Mouse (Mus musculus) lung, embryonic 15.5 days (tissue): ENCODE data around the gene Klc1. TPM values are rescaled to one million over a fixed set of nuclear protein-coding genes. Genes with fewer than 3 reads are reported as not detected.

Experiments
- ATAC-seq: fragments of 200-750 bp; cut with Nextera tagmentation; 2 replicates; pipeline ENCODE4 v1.8.0; 2017; ENCODE audit warnings: moderate number of reproducible peaks, borderline replicate concordance; ENCODE audit not compliant: low FRiP score, low TSS enrichment; ENCODE audit errors: extremely low read depth
- H3K27ac ChIP-seq: fragments of 300-500 bp; sonication (generic); 2 replicates; pipeline ENCODE4 v1.5.1; 2015; ENCODE audit warnings: moderate library complexity, mild to moderate bottlenecking, inconsistent platforms
- H3K27me3 ChIP-seq: fragments of 300-500 bp; sonication (generic); 2 replicates; pipeline ENCODE4 v1.6.1; 2015; ENCODE audit warnings: inconsistent platforms
- H3K36me3 ChIP-seq: fragments of 300-500 bp; sonication (generic); 2 replicates; pipeline ENCODE4 v1.6.1; 2015; ENCODE audit warnings: inconsistent platforms
- H3K4me1 ChIP-seq: fragments of 300-500 bp; sonication (generic); 2 replicates; pipeline ENCODE4 v1.6.1; 2015; ENCODE audit warnings: inconsistent platforms
- H3K4me2 ChIP-seq: fragments of 300-500 bp; sonication (generic); 2 replicates; pipeline ENCODE4 v1.6.1; 2015; ENCODE audit warnings: inconsistent platforms, mild to moderate bottlenecking, moderate library complexity
- H3K4me3 ChIP-seq: fragments of 300-500 bp; sonication (generic); 2 replicates; pipeline ENCODE4 v1.5.1; 2015; ENCODE audit warnings: mild to moderate bottlenecking, inconsistent platforms
- H3K9ac ChIP-seq: fragments of 300-500 bp; sonication (generic); 2 replicates; pipeline ENCODE4 v1.6.1; 2015; ENCODE audit warnings: inconsistent platforms
- H3K9me3 ChIP-seq: fragments of 300-500 bp; sonication (generic); 2 replicates; pipeline ENCODE4 v1.6.1; 2016; ENCODE audit warnings: inconsistent platforms
- WGBS: fragments of 180-500 bp; shearing (Covaris S2); methylation state at CpG from one replicate; pipeline ENCODE4 v1.1.7; 2015; 5-methylcytosine and 5-hydroxymethylcytosine counted together
- polyA plus RNA-seq: library from polyadenylated mRNA; unstranded; fragments of >200 nt; fragmentation: Nextera tagmentation; extraction: Ambion mirVana; gene quantifications from 2 replicates; pipeline ENCODE4 v1.2.1, GENCODE M21; 2015

Klc1 gene
- polyA plus RNA-seq, 1 experiment from 2014 or later = 95.9 TPM

DNA sequence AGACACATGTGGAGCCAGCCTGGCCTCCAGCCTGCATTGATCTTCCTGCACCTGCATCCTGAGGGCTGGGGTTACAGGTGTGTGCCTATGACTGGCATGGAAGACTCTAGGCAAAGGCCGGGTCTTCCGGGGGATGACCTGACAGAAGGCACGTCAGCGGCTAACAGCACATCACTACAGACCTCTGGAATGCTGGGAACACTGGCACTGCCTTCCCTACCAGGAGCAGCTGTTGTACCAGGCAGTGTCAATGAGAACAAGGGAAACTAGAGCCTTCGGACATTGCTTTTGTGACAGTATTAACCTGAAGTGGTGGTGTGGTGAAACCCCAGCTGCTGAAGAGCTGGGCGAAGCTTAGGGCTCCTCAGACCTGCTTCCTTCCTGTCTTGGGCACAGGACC lies 50.1 kb downstream of the Klc1 start:
- 85% methylated on average over 6 of the region's 6 CpGs for WGBS
- Histone ChIP-seq H3K4me2 (no peak overlapping the region), H3K27me3 (no peaks in the 10 kb centered on the region), H3K36me3 (peaks cover 42% of the 10 kb centered on the region), H3K4me3 (no peak overlapping the region), H3K4me1 (peaks cover 18% of the 10 kb centered on the region), H3K9me3 (no peaks in the 10 kb centered on the region), H3K9ac (no peak overlapping the region), H3K27ac (no peak overlapping the region)
- no peak for ATAC-seq

DNA sequence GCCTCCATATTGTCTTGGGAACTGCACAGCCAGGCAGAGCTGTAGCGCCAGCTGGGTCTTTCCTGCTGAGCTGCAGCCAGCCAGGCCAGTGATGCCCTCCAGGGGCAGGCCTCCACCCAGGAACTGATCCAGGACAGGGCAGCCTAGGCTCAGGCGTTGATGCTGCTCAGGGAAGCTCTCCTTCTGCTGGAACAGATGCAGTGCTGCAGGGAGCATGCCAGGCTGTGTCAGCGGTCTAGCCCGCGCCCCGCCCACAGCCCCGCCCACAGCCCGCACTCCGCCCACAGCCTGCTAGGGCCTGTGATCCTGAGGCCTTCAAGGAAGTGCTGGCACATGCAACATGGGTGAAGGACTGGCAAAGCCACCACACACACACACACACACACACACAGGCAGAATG lies 51.1 kb downstream of the Klc1 start:
- ATAC-seq = peak; percentile 28
- Histone ChIP-seq H3K4me3 (no peak overlapping the region), H3K9me3 (no peaks in the 10 kb centered on the region), H3K4me1 (peaks cover 18% of the 10 kb centered on the region), H3K4me2 (peak overlapping the region; percentile 27; the same call in 1 of the 2 replicates), H3K9ac (0 out of 2 replicates have a peak overlapping the region, but pooled peaks have one; percentile 18), H3K27ac (peak overlapping the region; percentile 63; the same call in 1 of the 2 replicates), H3K27me3 (no peaks in the 10 kb centered on the region), H3K36me3 (peaks cover 34% of the 10 kb centered on the region)
- 5% methylated on average over 9 of the region's 9 CpGs for WGBS

DNA sequence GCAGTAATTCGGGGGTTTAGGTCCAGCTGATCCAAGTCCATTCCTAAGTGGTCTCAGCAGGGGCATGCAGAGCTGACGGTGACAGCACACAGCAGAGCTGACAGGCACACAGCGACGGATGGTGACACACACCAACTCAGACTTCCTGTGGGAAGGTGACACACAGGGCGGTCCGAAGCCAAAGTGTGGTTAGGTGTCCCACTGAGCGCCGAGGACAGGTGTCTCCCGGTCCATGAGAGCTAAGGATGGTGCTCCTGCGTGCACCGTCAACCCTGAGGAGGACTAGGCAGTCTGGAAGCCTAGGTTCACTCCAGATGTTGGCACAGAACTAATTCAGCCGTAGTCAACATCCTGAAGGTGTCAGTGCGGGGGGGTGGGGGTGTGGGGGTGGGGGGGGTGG lies 53.4 kb downstream of the Klc1 start:
- Histone ChIP-seq H3K4me2 (no peak overlapping the region), H3K9me3 (no peaks in the 10 kb centered on the region), H3K27ac (no peak overlapping the region), H3K9ac (no peak overlapping the region), H3K36me3 (peaks cover 14% of the 10 kb centered on the region), H3K27me3 (no peaks in the 10 kb centered on the region), H3K4me1 (peaks cover 41% of the 10 kb centered on the region), H3K4me3 (no peak overlapping the region)
- no peak for ATAC-seq
- 82% methylated on average over 12 of the region's 13 CpGs for WGBS

DNA sequence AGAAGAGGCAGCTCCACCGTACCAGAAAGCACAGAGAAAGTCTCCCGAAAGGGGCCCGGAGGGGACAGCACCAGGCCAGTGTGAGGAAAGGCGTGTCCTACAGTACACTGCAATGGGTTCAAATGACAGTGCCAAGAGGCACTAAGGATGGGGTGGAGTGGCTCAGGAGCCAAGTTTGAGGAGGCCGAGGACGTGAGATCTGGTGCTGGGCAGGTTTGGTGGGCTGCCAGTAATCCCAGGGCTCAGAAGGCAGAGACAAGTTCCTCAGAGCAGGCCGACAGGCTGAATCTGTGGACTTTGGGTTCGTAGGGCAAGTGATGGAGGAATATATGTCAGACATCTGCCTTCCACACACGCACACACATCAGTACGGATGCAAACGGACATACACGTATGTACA lies 54.0 kb downstream of the Klc1 start:
- H3K4me1 ChIP-seq = peaks cover 45% of the 10 kb centered on the region

DNA sequence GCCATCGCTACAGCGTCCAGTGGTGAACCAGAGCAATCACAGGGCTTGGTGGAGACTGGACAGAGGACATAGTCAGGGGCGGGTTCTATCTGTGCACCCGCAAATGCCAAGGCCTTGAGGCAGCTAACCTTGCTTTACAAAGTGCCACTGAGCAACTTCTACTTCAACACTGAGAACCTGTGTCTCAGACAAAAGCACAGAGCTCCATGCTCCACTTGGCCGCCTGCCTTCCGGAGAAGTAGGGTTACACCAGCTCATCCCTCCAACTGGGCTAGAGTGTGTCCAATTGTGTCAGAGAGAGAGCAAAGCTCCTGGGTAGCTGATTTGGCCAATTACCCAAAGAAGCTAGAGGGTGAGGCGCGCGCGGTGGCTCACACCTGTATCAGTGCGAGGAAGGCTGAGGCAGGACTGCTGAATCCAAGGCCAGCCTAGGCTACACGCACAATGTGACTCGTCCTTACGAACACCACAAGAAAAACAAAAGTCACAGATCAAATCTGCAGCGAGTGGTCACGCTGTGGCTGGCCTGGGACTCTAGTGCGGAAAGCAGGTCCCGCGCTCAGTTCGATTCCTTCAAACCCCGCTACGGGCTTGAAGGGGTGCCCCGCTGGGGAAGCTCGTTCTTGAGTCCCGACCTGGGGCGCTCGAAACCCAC lies 54.6 kb downstream of the Klc1 start:
- 3% methylated on average over 27 of the region's 27 CpGs for WGBS
- ATAC-seq = no peak
- H3K4me1 ChIP-seq = peaks cover 47% of the 10 kb centered on the region
- no peaks in the 10 kb centered on the region for H3K9me3 ChIP-seq
- H3K4me3 ChIP-seq = peak overlapping the region; percentile 74
- no peaks in the 10 kb centered on the region for H3K27me3 ChIP-seq
- peaks cover 6% of the 10 kb centered on the region; the same call in 1 of the 2 replicates for H3K36me3 ChIP-seq
- H3K4me2 ChIP-seq = peak overlapping the region; percentile 71
- peak overlapping the region; percentile 61 for H3K9ac ChIP-seq
- 0 out of 2 replicates have a peak overlapping the region, but pooled peaks have one; percentile 12 for H3K27ac ChIP-seq

More for the DNA sequence above, 54.0 kb downstream of the Klc1 start:
- no peaks in the 10 kb centered on the region for H3K9me3 ChIP-seq
- H3K4me3 ChIP-seq = peak overlapping the region; percentile 74
- no peaks in the 10 kb centered on the region for H3K27me3 ChIP-seq
- H3K4me2 ChIP-seq = peak overlapping the region; percentile 71
- H3K27ac ChIP-seq = no peak overlapping the region
- ATAC-seq = no peak
- H3K36me3 ChIP-seq = peaks cover 11% of the 10 kb centered on the region
- WGBS = 55% methylated on average over 12 of the region's 12 CpGs
- peak overlapping the region; percentile 61 for H3K9ac ChIP-seq

DNA sequence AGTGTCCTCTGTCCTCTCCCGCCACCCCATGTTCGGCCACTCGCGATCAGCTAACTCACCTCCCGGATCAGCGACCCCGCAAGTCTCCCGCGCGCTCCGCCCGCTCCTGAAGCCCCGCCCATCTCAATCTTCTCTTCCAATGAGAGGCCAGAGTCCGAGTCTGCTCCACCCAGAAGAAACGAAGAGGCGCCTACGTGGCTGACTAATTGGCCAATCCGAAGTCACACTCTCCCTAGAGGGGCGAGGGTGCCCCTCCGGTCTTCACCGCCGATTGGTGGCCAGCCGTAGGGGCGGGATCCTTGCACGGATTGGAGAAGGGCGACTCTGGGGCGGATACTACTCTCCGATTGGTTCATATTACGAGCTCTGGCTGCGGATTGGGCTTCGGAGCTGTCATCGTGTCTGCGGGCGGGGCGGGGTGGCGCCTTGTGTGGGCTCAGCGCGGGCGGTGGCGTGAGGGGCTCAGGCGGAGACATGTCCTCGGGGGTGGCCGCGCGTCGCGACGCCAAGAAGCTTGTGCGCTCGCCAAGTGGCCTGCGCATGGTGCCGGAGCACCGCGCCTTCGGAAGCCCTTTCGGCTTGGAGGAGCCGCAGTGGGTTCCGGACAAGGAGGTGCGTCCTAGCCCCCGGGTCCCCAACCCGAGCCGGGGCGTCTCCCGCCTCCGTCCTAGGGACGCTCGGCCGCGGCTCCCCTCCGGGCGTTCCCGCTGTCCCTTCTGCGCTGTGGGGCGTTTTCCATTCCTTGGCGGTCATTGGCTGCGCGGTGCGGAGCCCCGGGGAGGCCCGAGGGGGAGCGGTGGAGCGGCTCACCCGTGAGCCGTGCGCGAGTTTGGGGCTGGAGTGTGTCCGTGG lies 55.3 kb downstream of the Klc1 start, which contains the start of the genes Xrcc3 and Zfyve21:
Xrcc3 (minus strand) TSS at position 108 of the 852 bp plus-strand sequence.
Zfyve21 (plus strand) TSS at position 405 of the 852 bp plus-strand sequence.
- H3K9ac ChIP-seq = peak within 1 kb of the TSS; percentile 70
- ATAC-seq = peak; percentile 98
- peak within 1 kb of the TSS; percentile 96 for H3K27ac ChIP-seq
- peak within 1 kb of the TSS; percentile 83 for H3K4me2 ChIP-seq
- H3K27me3 ChIP-seq = no peaks in the 10 kb centered on the region
- H3K4me3 ChIP-seq = peak within 1 kb of the TSS; percentile 74
- peaks cover 53% of the 10 kb centered on the region for H3K4me1 ChIP-seq
- WGBS = 2% methylated on average over 87 of the region's 87 CpGs
- H3K9me3 ChIP-seq = no peaks in the 10 kb centered on the region
- H3K36me3 ChIP-seq = no peaks in the 10 kb centered on the region

DNA sequence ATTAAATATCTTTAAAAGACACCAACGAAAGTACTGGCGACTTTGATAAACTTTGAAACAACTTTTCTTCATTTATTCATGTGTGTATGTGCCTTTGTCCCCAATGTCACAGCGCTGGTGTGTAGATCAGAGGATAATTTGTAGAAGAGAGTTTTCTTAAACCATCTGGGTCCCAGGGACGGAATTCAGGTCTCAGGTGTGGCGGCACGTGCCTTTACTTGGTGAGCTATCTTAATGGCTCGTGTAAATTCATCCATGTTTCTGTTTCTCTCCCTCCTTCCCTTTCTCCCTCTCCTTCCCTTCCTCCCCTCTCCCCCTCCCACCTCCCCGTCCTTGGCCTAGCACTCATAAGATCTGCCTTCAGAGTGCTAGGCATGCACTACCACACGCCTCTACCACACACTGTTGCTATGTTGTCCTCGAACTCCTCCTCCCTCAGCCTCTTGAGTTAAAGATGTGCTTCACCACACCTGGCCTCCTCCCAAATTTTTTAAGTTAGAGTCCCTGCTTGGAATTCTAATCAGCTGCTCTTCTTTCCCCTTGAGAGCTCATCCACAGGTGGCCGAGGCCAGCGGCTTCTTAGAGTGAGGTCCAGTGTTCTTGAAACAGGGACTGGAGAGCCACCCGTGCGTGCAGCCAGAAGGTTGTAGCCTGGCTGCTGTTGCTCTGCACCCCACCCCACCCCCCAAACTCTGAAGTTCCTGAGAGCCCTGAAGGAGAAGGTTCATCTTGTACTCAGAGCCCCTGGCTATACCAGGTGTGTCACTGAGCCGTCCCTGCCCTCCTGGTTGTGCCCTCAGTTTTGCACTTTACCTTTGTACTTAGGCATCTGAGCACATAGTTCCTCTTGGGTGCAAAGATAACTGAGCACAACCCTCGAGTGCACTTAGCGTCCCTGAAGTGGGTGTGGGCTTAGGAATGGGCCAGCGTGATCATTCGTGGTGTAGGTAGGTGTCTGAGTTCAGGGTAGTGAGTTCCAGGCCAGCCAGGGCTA lies 56.4 kb downstream of the Klc1 start:
- Histone ChIP-seq H3K27ac (peak overlapping the region; percentile 96), H3K36me3 (no peaks in the 10 kb centered on the region), H3K9me3 (no peaks in the 10 kb centered on the region), H3K4me3 (peak overlapping the region; percentile 74), H3K9ac (peak overlapping the region; percentile 70), H3K27me3 (no peaks in the 10 kb centered on the region), H3K4me2 (peak overlapping the region; percentile 83), H3K4me1 (peaks cover 48% of the 10 kb centered on the region)
- WGBS = 16% methylated on average over 19 of the region's 19 CpGs
- ATAC-seq = no peak

DNA sequence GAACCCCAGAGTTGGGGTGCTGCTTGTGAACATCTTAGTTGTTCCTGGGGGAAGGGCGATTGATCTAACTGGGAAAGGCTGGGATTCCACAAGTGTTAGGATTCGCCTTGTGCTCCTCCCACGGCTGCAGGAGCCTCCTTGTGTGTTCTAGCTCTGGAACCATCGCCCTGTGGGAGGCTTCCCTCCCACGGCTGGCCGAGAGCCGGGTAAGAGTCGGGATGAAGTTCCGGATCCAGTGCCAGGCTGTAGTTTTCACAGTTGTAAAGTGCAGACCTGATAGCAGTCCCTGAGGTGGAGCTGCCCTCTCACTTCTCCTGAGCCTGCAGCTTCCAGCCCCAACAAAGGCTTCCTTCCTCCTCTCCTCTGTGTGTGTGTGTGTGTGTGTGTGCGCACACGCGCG lies 57.9 kb downstream of the Klc1 start:
- 0 out of 2 replicates have a peak overlapping the region, but pooled peaks have one; percentile 96 for H3K27ac ChIP-seq
- peaks cover 47% of the 10 kb centered on the region for H3K4me1 ChIP-seq
- 48% methylated on average over 13 of the region's 13 CpGs for WGBS
- H3K9ac ChIP-seq = peak overlapping the region; percentile 20; the same call in 1 of the 2 replicates
- H3K4me3 ChIP-seq = peak overlapping the region; percentile 74; the same call in 1 of the 2 replicates
- H3K27me3 ChIP-seq = no peaks in the 10 kb centered on the region
- ATAC-seq = no peak
- no peaks in the 10 kb centered on the region for H3K9me3 ChIP-seq
- H3K4me2 ChIP-seq = peak overlapping the region; percentile 83
- H3K36me3 ChIP-seq = no peaks in the 10 kb centered on the region

DNA sequence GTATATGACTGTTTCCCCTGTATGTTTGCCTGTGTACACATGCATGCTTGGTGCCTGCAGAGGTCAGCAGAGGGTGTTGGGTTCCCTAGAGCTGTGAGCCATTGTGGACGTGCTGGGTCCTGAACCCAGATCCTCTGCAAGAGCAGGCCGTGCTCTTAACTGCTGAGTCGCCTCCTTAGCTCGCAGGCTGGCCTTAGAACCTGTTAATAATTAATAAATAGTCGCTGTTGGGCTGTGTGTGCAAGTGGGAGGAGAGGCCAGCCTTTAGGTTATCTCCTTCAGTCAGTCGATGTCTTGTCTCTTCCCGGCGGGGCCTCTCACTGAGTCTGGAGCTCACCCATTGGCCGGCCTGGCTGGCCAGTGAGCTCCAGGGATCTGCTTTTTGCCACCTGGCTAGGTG lies 58.3 kb downstream of the Klc1 start:
- Histone ChIP-seq H3K4me1 (peaks cover 47% of the 10 kb centered on the region), H3K27ac (no peak overlapping the region), H3K4me2 (peak overlapping the region; percentile 83), H3K9me3 (no peaks in the 10 kb centered on the region), H3K36me3 (no peaks in the 10 kb centered on the region), H3K9ac (no peak overlapping the region), H3K27me3 (no peaks in the 10 kb centered on the region), H3K4me3 (no peak overlapping the region; the same call in 1 of the 2 replicates)
- WGBS = 37% methylated on average over 9 of the region's 9 CpGs
- ATAC-seq = no peak

DNA sequence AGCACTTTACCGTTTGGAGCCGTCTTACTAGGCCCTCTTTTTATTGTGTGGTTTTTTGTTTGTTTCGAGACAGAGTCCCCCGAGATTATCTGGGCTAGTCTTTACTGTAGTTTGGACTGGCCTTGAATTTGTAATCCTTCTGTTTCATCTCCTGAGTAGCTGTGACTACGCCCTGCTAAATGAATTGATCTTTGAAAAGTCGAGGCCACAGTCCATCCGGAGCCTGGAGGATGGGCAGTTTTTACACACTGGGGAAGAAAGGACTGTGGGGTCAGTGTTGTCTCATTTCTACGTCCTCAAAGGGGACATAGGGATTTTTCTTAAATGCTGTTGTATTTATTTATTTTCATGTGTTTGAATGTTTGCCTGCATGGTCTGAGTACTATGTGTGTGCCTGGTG lies 59.3 kb downstream of the Klc1 start:
- no peaks in the 10 kb centered on the region for H3K9me3 ChIP-seq
- no peaks in the 10 kb centered on the region for H3K36me3 ChIP-seq
- H3K4me1 ChIP-seq = peaks cover 40% of the 10 kb centered on the region
- H3K27ac ChIP-seq = no peak overlapping the region
- no peak for ATAC-seq
- 86% methylated on average over 8 of the region's 8 CpGs for WGBS
- H3K4me2 ChIP-seq = no peak overlapping the region
- no peaks in the 10 kb centered on the region for H3K27me3 ChIP-seq
- H3K4me3 ChIP-seq = no peak overlapping the region
- H3K9ac ChIP-seq = no peak overlapping the region

DNA sequence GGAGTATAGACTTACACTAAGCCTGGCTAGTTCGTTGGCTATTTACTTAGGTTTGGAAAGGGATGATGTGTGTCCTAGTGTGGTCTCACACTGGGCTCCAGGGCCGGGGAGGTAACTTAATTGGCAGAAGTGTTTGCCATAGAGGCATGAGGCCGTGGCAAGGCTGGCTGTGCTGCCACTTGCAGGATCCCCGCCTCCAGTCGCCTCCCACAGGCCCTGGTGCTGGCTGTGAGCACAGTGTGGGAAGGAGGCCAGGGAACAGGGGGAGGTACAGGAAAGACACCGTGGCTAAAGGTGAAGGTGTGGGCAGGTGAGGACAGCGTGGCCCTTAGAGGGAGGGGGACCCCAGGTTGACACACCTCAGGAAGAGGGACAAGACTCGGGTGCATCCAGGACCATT lies 61.3 kb downstream of the Klc1 start:
- Histone ChIP-seq H3K9ac (no peak overlapping the region), H3K4me3 (no peak overlapping the region), H3K4me2 (no peak overlapping the region), H3K36me3 (peaks cover 19% of the 10 kb centered on the region), H3K27me3 (no peaks in the 10 kb centered on the region), H3K27ac (no peak overlapping the region), H3K9me3 (no peaks in the 10 kb centered on the region), H3K4me1 (peaks cover 36% of the 10 kb centered on the region)
- no peak for ATAC-seq
- 68% methylated on average over 8 of the region's 8 CpGs for WGBS
